Mouse (Mus musculus) mouse trophoblast stem cell (cell line): ENCODE data around the gene Olfr988.
"Not testable (repeated sequence)": the region's sequence is repeated elsewhere in the genome, so short reads cannot be mapped to it uniquely, and the experiment has no call there.

ENCODE experiments used
- in situ Hi-C, 2 experiments: fragments of 300-500 bp; cut with MseI, MboI; formaldehyde crosslinking; loops; 2 replicates in 1 of 2; 3 replicates in 1 of 2; pipeline ENCODE4 v1.15.1; 2025

Gene Olfr988

GRCm38 (mm10) chr2:85363127-85363526, at the start of gene Olfr988:
Gene Olfr988 (minus strand): TSS chr2:85363227.
- in situ Hi-C loops, result not testable (repeated sequence)

GRCm38 (mm10) chr2:85409369-85409768, 46.3 kb upstream of the Olfr988 start, which contains the start of gene Olfr992:
Gene Olfr992 (minus strand): TSS chr2:85409469.
- in situ Hi-C loops, result no loop called here

- in situ Hi-C loops, result no loop called here
Observed at GRCm38 (mm10) chr2:85339972-85340371, 23.1 kb downstream of the Olfr988 start.

DNA sequence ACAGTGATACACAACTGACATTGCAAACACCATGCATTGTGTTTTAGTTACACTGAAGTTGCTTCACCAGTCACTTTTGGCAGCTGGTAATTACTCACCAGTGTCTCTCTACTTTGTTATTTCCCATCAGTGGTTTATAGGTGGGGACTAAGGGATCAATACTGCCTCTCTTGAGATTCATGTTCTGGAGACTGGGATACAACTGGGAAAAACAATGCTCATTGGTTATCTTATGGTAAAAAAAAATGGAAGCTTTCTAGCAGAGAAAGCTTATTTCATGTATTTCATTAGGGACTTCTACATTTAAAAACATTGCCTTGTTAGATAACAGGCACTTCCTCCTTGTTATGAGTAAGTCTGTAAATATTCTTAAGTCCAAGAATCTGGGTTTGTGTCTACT, 23.8 kb downstream of the Olfr988 start, which contains the start of gene Olfr987:
Olfr987 (minus strand) TSS at position 101 of the 400 bp plus-strand sequence.
- in situ Hi-C loops, result not testable (repeated sequence)

GRCm38 (mm10) chr2:85319106-85319505, 43.9 kb downstream of the Olfr988 start:
- in situ Hi-C loops, result no loop called here
